Mouse (Mus musculus): ENCODE results near the gene Mpnd. TPM values are rescaled to one million over a fixed set of nuclear protein-coding genes. Genes with fewer than 3 reads are reported as not detected.
A peak's percentile ranks its signal among the peaks of the same experiment; 100 is the strongest.

Mpnd gene
- polyA plus RNA-seq, 1 experiment from 2014 or later: 80.1 TPM

DNA sequence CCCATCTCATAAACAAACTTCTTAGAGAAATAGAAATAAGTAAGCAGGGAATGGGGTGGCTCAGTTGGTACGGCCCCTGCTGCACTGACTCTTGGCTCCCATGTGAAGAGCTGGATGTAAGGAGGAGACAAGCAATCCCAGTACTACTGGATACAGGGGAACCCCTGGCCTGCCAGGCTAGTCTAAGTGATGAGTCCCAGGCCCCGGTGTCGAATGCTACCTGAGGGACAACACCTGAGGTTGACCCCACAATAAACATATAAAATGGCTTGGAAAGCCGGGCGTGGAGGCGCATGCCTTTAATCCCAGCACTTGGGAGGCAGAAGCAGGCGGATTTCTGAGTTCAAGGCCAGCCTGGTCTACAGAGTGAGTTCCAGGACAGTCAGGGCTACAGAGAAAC, 25.9 kb downstream of the Mpnd start:
- Histone ChIP-seq H3K4me3 (ENCODE audit: low read length) (no peak overlapping the region), H3K36me3 (ENCODE audit: control insufficient read depth, insufficient read depth, low read length) (peaks cover 2% of the 10 kb centered on the region; the same call in 1 of the 2 replicates), H3K4me2 (ENCODE audit: low read depth, low read length) (no peak overlapping the region), H3K27me3 (ENCODE audit: control insufficient read depth, insufficient read depth, low read depth, low read length) (no peaks in the 10 kb centered on the region), H3K9me3 (ENCODE audit: control insufficient read depth, low read length) (no peaks in the 10 kb centered on the region), H3K9ac (ENCODE audit: low read length) (no peak overlapping the region), H3K27ac (ENCODE audit: low read length) (no peak overlapping the region), H3K4me1 (replicated peaks; ENCODE audit: control insufficient read depth, insufficient read depth, low read length) (peaks cover 20% of the 10 kb centered on the region)
- 88% methylated on average over 7 of the region's 7 CpGs for WGBS
- no peak for ATAC-seq (ENCODE audit: low read depth)

DNA sequence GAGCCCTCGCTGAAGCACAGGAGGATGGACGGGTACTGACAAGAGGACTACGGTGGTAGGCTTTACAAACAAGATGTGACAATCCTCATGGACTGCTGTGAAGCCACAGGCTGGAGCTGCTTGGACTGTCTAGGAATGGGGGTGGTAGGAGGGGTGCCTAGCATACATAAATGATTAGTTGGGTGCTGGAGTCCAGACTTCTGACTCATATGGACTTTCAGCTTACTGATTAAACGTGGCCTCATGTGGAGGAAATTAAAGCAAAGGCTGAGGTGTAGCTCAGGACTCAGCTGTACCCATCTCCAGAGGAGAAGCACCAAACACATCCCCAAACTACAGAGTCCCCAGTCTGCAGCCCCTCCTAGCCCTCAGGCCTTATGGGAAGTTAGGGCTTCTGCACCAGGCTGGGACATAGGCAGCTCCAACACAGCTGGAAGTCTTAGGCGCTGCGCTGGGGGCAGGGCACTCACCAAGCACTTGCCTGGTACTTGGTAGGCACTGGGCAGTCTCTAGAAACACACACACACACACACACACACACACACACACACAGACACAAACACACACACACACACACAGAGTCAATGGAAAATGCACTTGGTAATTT, 26.7 kb downstream of the Mpnd start:
- no peak overlapping the region for H3K4me3 ChIP-seq (ENCODE audit: low read length)
- H3K27ac ChIP-seq (ENCODE audit: low read length): no peak overlapping the region
- H3K4me2 ChIP-seq (ENCODE audit: low read depth, low read length): no peak overlapping the region
- 72% methylated on average over 6 of the region's 6 CpGs for WGBS
- H3K9ac ChIP-seq (ENCODE audit: low read length): no peak overlapping the region
- peaks cover 2% of the 10 kb centered on the region; the same call in 1 of the 2 replicates for H3K36me3 ChIP-seq (ENCODE audit: control insufficient read depth, insufficient read depth, low read length)
- no peak for ATAC-seq (ENCODE audit: low read depth)
- H3K9me3 ChIP-seq (ENCODE audit: control insufficient read depth, low read length): no peaks in the 10 kb centered on the region
- H3K27me3 ChIP-seq (ENCODE audit: control insufficient read depth, insufficient read depth, low read depth, low read length): no peaks in the 10 kb centered on the region
- H3K4me1 ChIP-seq (replicated peaks; ENCODE audit: control insufficient read depth, insufficient read depth, low read length): peaks cover 23% of the 10 kb centered on the region

DNA sequence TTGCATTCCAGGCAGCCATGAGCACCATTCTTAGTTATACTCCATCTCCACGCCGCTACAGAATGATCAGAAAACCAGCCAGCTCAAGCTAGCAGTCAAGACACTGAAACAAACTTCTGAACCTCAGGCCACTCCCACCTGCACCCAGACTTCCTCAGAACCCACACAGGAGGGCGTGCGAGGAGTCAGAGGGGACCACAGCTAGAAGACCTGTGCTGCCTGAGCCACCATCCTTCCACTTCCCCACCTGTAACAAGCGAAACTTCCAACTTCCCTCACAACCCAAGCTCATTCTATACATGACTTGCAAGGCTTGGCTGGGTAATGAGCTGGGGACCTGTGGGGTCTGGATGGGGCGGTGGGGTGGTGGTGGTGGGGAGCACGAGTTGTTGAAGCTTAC, 27.3 kb downstream of the Mpnd start:
- H3K9ac ChIP-seq (ENCODE audit: low read length): 0 out of 2 replicates have a peak overlapping the region, but pooled peaks have one; percentile 6
- WGBS: 61% methylated on average over 7 of the region's 7 CpGs
- H3K4me2 ChIP-seq (ENCODE audit: low read depth, low read length): no peak overlapping the region
- no peak overlapping the region for H3K4me3 ChIP-seq (ENCODE audit: low read length)
- no peaks in the 10 kb centered on the region for H3K9me3 ChIP-seq (ENCODE audit: control insufficient read depth, low read length)
- no peak overlapping the region for H3K27ac ChIP-seq (ENCODE audit: low read length)
- peaks cover 2% of the 10 kb centered on the region; the same call in 1 of the 2 replicates for H3K36me3 ChIP-seq (ENCODE audit: control insufficient read depth, insufficient read depth, low read length)
- H3K4me1 ChIP-seq (replicated peaks; ENCODE audit: control insufficient read depth, insufficient read depth, low read length): peaks cover 23% of the 10 kb centered on the region
- ATAC-seq (ENCODE audit: low read depth): no peak
- no peaks in the 10 kb centered on the region for H3K27me3 ChIP-seq (ENCODE audit: control insufficient read depth, insufficient read depth, low read depth, low read length)

DNA sequence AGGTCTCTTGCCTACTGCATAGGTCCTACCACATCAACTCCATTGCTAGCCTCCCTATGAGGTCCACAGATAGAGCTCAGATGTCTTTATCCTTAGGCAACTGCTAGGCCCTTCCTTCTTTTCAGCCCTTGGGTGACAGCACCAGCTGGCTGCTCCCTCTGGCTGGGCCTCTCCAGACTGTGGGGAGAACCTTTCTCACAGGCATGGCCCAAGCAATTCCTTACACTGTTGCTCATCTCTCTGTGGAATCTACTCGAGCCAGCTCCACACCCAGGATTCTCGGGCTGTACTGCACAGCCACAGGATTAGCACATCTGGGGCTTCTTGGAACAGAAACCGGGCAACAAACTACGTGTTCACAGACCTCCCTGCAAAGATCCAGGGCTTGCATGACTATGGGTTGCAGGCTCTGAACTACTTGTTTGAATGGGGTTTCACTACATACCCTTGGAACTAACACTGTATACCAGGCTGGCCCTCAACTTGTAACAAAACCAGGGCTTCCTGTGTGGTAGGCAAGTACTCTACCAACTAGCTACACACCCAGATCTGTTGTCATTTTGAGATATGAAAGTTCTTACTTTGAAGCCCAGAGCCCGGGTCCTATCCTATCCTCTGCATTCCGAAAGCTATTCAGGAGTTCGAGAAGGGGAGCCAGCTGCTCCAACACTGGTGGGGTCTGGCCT, 28.7 kb downstream of the Mpnd start:
- ATAC-seq (ENCODE audit: low read depth): no peak
- H3K4me1 ChIP-seq (replicated peaks; ENCODE audit: control insufficient read depth, insufficient read depth, low read length): peaks cover 23% of the 10 kb centered on the region
- no peak overlapping the region; the same call in 1 of the 2 replicates for H3K4me2 ChIP-seq (ENCODE audit: low read depth, low read length)
- no peaks in the 10 kb centered on the region for H3K36me3 ChIP-seq (ENCODE audit: control insufficient read depth, insufficient read depth, low read length)
- WGBS: 78% methylated on average over 7 of the region's 7 CpGs
- no peak overlapping the region for H3K27ac ChIP-seq (ENCODE audit: low read length)
- no peaks in the 10 kb centered on the region for H3K9me3 ChIP-seq (ENCODE audit: control insufficient read depth, low read length)
- no peaks in the 10 kb centered on the region for H3K27me3 ChIP-seq (ENCODE audit: control insufficient read depth, insufficient read depth, low read depth, low read length)
- no peak overlapping the region for H3K4me3 ChIP-seq (ENCODE audit: low read length)
- H3K9ac ChIP-seq (ENCODE audit: low read length): no peak overlapping the region

DNA sequence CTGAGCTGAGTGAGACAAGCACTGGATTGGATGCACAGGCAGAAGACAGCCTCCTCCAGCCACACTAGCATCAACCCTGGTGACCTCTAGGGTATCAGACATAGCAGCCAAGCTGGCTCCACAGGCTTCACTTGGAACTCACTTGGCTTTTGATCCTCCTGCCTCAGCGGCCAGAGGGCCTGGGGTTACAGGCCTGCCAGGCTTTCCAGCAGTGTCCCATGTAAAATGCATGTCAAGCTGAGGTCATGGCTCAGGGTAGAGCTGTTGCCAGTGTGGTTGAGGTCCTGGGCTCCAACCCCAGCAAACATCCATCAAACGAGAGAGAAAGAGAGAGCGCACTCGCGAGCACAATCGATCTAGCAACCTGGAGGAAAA, 29.2 kb downstream of the Mpnd start:
- Histone ChIP-seq H3K27me3 (ENCODE audit: control insufficient read depth, insufficient read depth, low read depth, low read length) (no peaks in the 10 kb centered on the region), H3K9me3 (ENCODE audit: control insufficient read depth, low read length) (no peaks in the 10 kb centered on the region), H3K4me3 (ENCODE audit: low read length) (no peak overlapping the region), H3K4me2 (ENCODE audit: low read depth, low read length) (no peak overlapping the region; the same call in 1 of the 2 replicates), H3K4me1 (replicated peaks; ENCODE audit: control insufficient read depth, insufficient read depth, low read length) (peaks cover 23% of the 10 kb centered on the region), H3K27ac (ENCODE audit: low read length) (no peak overlapping the region), H3K36me3 (ENCODE audit: control insufficient read depth, insufficient read depth, low read length) (no peaks in the 10 kb centered on the region), H3K9ac (ENCODE audit: low read length) (no peak overlapping the region)
- ATAC-seq (ENCODE audit: low read depth): no peak
- WGBS: 74% methylated on average over 6 of the region's 6 CpGs

DNA sequence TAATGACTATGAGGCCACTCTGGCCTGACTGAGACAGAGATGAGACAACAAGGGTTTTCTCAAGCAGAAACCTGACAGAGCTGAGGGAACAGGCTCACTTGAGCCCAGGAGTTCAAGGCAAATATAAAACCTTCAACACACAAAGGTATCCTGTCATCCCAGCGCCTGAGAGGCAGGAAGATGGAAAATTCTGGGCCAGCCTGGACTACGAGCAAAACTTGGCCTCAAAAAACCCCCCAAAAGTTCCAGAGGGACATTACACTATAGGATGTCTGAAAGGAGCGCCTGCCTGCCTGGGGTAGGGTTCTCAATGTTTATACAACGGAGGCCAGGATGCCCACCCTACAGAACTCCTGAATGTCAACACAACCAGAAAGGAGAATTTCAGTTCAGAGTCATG, 29.7 kb downstream of the Mpnd start:
- H3K27me3 ChIP-seq (ENCODE audit: control insufficient read depth, insufficient read depth, low read depth, low read length): no peaks in the 10 kb centered on the region
- H3K9ac ChIP-seq (ENCODE audit: low read length): peak overlapping the region; percentile 90
- no peaks in the 10 kb centered on the region for H3K36me3 ChIP-seq (ENCODE audit: control insufficient read depth, insufficient read depth, low read length)
- WGBS: 45% methylated on average over 4 of the region's 4 CpGs
- no peak overlapping the region for H3K27ac ChIP-seq (ENCODE audit: low read length)
- no peak for ATAC-seq (ENCODE audit: low read depth)
- peak overlapping the region; percentile 69 for H3K4me2 ChIP-seq (ENCODE audit: low read depth, low read length)
- no peaks in the 10 kb centered on the region for H3K9me3 ChIP-seq (ENCODE audit: control insufficient read depth, low read length)
- peaks cover 23% of the 10 kb centered on the region for H3K4me1 ChIP-seq (replicated peaks; ENCODE audit: control insufficient read depth, insufficient read depth, low read length)
- H3K4me3 ChIP-seq (ENCODE audit: low read length): peak overlapping the region; percentile 79

DNA sequence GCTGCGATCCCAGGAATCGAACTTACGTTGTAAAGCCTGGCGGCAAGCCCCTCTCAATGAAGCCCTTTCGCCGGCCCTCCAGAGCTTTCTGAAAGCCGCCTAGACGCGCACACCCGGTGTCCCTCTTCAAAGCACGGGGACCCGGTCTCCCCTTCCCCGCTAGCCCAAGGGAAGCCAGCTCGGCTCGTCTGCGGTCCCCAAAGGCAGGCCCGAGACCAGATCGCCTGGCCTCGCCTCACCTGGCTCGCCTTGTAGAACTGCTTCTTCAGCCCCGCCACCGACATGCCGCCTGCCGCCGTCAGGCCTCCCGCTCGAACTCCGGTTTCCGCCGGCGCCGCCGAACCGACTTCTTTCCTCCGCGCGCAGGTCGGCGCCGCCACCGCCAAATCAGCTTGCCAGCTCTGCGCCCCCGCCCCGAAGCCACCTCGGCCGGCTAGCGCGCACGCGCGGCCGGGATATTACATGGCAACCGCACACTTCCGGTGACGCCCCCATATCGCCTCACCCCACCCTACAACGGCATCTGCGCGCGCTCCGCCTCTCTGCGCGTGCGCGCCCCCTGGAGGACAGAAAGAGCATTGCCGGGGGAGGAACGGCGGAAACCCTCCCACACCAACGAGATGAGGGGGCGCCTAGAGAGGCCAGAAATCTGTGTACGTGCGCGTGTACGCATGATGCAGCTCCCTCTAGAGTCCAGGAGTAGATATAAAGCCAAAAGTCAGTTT, 30.8 kb downstream of the Mpnd start, which contains the start of gene Sh3gl1:
Gene Sh3gl1 (minus strand): TSS at position 460 of the 725 bp plus-strand sequence.
- under 1% methylated on average over 73 of the region's 74 CpGs for WGBS
- ATAC-seq (ENCODE audit: low read depth): peak; percentile 90
- no peaks in the 10 kb centered on the region for H3K27me3 ChIP-seq (ENCODE audit: control insufficient read depth, insufficient read depth, low read depth, low read length)
- H3K4me2 ChIP-seq (ENCODE audit: low read depth, low read length): peak within 1 kb of the TSS; percentile 69
- no peaks in the 10 kb centered on the region for H3K36me3 ChIP-seq (ENCODE audit: control insufficient read depth, insufficient read depth, low read length)
- H3K27ac ChIP-seq (ENCODE audit: low read length): peak within 1 kb of the TSS; percentile 81
- peaks cover 28% of the 10 kb centered on the region for H3K4me1 ChIP-seq (replicated peaks; ENCODE audit: control insufficient read depth, insufficient read depth, low read length)
- peak within 1 kb of the TSS; percentile 79 for H3K4me3 ChIP-seq (ENCODE audit: low read length)
- peak within 1 kb of the TSS; percentile 90 for H3K9ac ChIP-seq (ENCODE audit: low read length)
- no peaks in the 10 kb centered on the region for H3K9me3 ChIP-seq (ENCODE audit: control insufficient read depth, low read length)

DNA sequence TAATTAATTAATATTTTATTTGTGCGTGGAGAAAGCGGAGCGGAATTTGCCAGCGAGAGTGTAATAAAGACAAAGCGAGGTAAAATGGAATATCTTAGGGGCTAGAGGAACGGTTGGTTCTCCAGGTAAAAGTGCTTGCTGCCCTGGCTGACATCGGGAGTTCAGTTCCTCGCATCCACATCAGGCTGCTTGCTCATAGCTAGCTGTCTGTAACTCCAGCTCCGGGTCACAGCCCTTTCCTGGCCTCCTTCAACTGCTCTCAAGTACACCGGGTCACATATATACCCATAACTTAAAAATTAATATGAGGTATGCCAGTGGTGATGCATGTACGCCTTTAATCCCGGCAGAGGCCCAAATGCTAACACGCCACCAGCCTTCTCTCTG, 31.4 kb downstream of the Mpnd start:
- Histone ChIP-seq H3K9me3 (ENCODE audit: control insufficient read depth, low read length) (no peaks in the 10 kb centered on the region), H3K27ac (ENCODE audit: low read length) (no peak overlapping the region), H3K4me3 (ENCODE audit: low read length) (peak overlapping the region; percentile 79), H3K27me3 (ENCODE audit: control insufficient read depth, insufficient read depth, low read depth, low read length) (no peaks in the 10 kb centered on the region), H3K36me3 (ENCODE audit: control insufficient read depth, insufficient read depth, low read length) (no peaks in the 10 kb centered on the region), H3K9ac (ENCODE audit: low read length) (peak overlapping the region; percentile 67), H3K4me2 (ENCODE audit: low read depth, low read length) (peak overlapping the region; percentile 53), H3K4me1 (replicated peaks; ENCODE audit: control insufficient read depth, insufficient read depth, low read length) (peaks cover 34% of the 10 kb centered on the region)
- WGBS: 33% methylated on average over 13 of the region's 13 CpGs
- 0 out of 2 replicates have a peak, but pooled peaks have one; percentile 0 for ATAC-seq (ENCODE audit: low read depth)

DNA sequence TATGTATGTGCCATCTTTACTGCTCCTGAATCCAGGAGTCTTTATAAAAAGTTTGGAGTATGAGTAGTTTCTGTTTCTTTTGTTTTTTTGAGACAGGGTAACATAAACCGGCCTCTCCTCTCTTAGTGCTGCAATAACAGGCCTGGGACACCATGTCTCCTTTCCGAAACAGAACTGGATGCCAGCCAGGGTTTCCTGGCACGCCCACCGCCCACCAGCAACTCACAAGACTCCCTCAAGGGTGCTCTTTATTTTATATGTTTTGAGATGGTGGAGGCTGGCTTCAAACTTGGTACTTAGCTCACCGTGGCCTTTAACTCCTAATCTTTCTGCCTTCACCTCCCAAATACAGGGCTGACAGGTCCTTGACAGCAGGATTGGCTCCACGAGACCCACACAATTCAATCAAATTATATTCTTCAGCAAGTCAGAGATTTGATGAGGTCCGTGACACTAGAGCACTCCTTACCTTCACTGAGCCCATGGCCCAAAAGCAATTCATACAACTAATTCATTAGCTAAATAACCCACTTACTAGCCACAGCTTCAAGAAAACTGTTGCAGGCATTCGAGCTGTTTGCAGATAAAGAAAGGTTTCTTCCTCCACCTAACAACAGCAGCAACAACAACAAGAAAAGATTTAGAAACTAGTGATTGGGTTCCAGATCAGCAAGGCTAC, 33.2 kb downstream of the Mpnd start:
- no peak for ATAC-seq (ENCODE audit: low read depth)
- Histone ChIP-seq H3K4me2 (ENCODE audit: low read depth, low read length) (no peak overlapping the region), H3K4me3 (ENCODE audit: low read length) (no peak overlapping the region), H3K27ac (ENCODE audit: low read length) (no peak overlapping the region), H3K9me3 (ENCODE audit: control insufficient read depth, low read length) (no peaks in the 10 kb centered on the region), H3K9ac (ENCODE audit: low read length) (no peak overlapping the region), H3K36me3 (ENCODE audit: control insufficient read depth, insufficient read depth, low read length) (no peaks in the 10 kb centered on the region), H3K27me3 (ENCODE audit: control insufficient read depth, insufficient read depth, low read depth, low read length) (no peaks in the 10 kb centered on the region), H3K4me1 (replicated peaks; ENCODE audit: control insufficient read depth, insufficient read depth, low read length) (peaks cover 25% of the 10 kb centered on the region)
- 76% methylated on average over 8 of the region's 8 CpGs for WGBS

Data from lung, embryonic 16.5 days (tissue).